Mouse (Mus musculus) C2C12 (cell line): Measurements from ENCODE around the gene Elp1.
A peak's percentile ranks its signal among the peaks of the same experiment; 100 is the strongest.

Source experiments
- CEBPB ChIP-seq: IDR thresholded peaks from one replicate; pipeline ENCODE4 v1.6.1; 2011; ENCODE audit warnings: low read depth, mild to moderate bottlenecking, control low read depth, moderate library complexity
- CTCF ChIP-seq: IDR thresholded peaks from one replicate; pipeline ENCODE4 v1.5.1; 2011; ENCODE audit not compliant: control insufficient read depth, insufficient read depth, insufficient read length
- FOSL1 ChIP-seq: IDR thresholded peaks from one replicate; pipeline ENCODE4 v1.8.0; 2011; ENCODE audit warnings: mild to moderate bottlenecking, low read length; ENCODE audit not compliant: poor library complexity, insufficient read depth, severe bottlenecking
- MAX ChIP-seq: IDR thresholded peaks from one replicate; pipeline ENCODE4 v1.6.1; 2011; ENCODE audit warnings: mild to moderate bottlenecking, control low read depth
- MYOD1 ChIP-seq: IDR thresholded peaks from one replicate; pipeline ENCODE4 v1.6.1; 2011; ENCODE audit warnings: low read depth; ENCODE audit not compliant: control insufficient read depth, insufficient read length
- MYOG ChIP-seq: IDR thresholded peaks from one replicate; pipeline ENCODE4 v1.6.1; 2011; ENCODE audit not compliant: control insufficient read depth, insufficient read length; ENCODE audit errors: extremely low read depth
- USF1 ChIP-seq: IDR thresholded peaks from one replicate; pipeline ENCODE4 v1.6.1; 2011; ENCODE audit warnings: low read depth, mild to moderate bottlenecking, control low read depth, moderate library complexity

- TF ChIP-seq USF1 (no peak), CTCF (no peak), CEBPB (no peak), MAX (no peak), FOSL1 (peak; percentile 61), MYOD1 (peak; percentile 29), MYOG (no peak)
Measured at GRCm38 (mm10) chr4:56837661-56838060, 35.5 kb upstream of the Elp1 start.
